12 mouse cellular contexts compared by ENCODE assay signal in genomic region chr9:23204339-23205288, GRCm38 (mm10). TPM values are rescaled to one million over a fixed set of nuclear protein-coding genes. Genes with fewer than 3 reads are reported as not detected.
DNase-seq lines count a peak whose midpoint lies in the region; ATAC-seq lines count a peak whose summit lies in the region.
"Had no signal": no experiment of that assay in that cellular context is flagged by ENCODE, and none has a peak within 500 bp of the region (broad histone marks: within the 10 kb centered on the region; RNA-seq: fewer than 3 reads in every experiment).

No protein-coding gene starts in this region.

- H3K4me1 ChIP-seq in heart, embryonic 14.5 days (ENCODE audit: control insufficient read depth in 2 of 2, insufficient read depth in 2 of 2, low read length in 2 of 2), result peaks cover 8% of the 10 kb centered on the region in 2 experiments; a peak in 2 of 4 replicates
- peaks cover 3% of the 10 kb centered on the region for H3K4me1 ChIP-seq in embryonic facial prominence, embryonic 12.5 days
- H3K4me1 ChIP-seq in hindbrain, embryonic 16.5 days (ENCODE audit: control insufficient read depth, insufficient read depth, low read depth, low read length), result peaks cover 15% of the 10 kb centered on the region
- peaks cover 22% of the 10 kb centered on the region for H3K4me1 ChIP-seq in neural tube, embryonic 12.5 days

- H3K27ac ChIP-seq in heart, embryonic 14.5 days (replicated peaks in 1 of 2; ENCODE audit: control insufficient read depth in 1 of 2, insufficient read depth in 1 of 2, low read depth in 2 of 2, low read length in 2 of 2), result no peak overlapping the region
- no peak overlapping the region for H3K27ac ChIP-seq in embryonic facial prominence, embryonic 12.5 days
- H3K27ac ChIP-seq in hindbrain, embryonic 16.5 days (ENCODE audit: low read depth, low read length), result peak overlapping the region; percentile 42
- no peak overlapping the region for H3K27ac ChIP-seq in neural tube, embryonic 12.5 days
- H3K27ac ChIP-seq: lung, embryonic 15.5 days had no signal

- no peaks in the 10 kb centered on the region for H3K36me3 ChIP-seq in heart, embryonic 14.5 days (ENCODE audit: control insufficient read depth, insufficient read depth, low read length)
- H3K36me3 ChIP-seq in embryonic facial prominence, embryonic 12.5 days, result no peaks in the 10 kb centered on the region
- H3K36me3 ChIP-seq in hindbrain, embryonic 16.5 days (ENCODE audit: control insufficient read depth, insufficient read depth, low read length), result no peaks in the 10 kb centered on the region
- H3K36me3 ChIP-seq in neural tube, embryonic 12.5 days, result no peaks in the 10 kb centered on the region
- H3K36me3 ChIP-seq: lung, embryonic 15.5 days had no signal

- H3K9me3 ChIP-seq in heart, embryonic 14.5 days (ENCODE audit: control insufficient read depth, low read length), result no peaks in the 10 kb centered on the region
- H3K9me3 ChIP-seq in embryonic facial prominence, embryonic 12.5 days, result no peaks in the 10 kb centered on the region
- H3K9me3 ChIP-seq in hindbrain, embryonic 16.5 days (ENCODE audit: control insufficient read depth, low read length), result no peaks in the 10 kb centered on the region
- H3K9me3 ChIP-seq in neural tube, embryonic 12.5 days, result no peaks in the 10 kb centered on the region
- H3K9me3 ChIP-seq: lung, embryonic 15.5 days had no signal

- peaks cover 10% of the 10 kb centered on the region; the same call in 1 of the 2 replicates for H3K27me3 ChIP-seq in heart, embryonic 14.5 days (ENCODE audit: control insufficient read depth, insufficient read depth, low read length)
- H3K27me3 ChIP-seq in embryonic facial prominence, embryonic 12.5 days, result peaks cover 13% of the 10 kb centered on the region
- H3K27me3 ChIP-seq in hindbrain, embryonic 16.5 days (replicated peaks; ENCODE audit: control insufficient read depth, insufficient read depth, low read length), result no peaks in the 10 kb centered on the region
- H3K27me3 ChIP-seq in neural tube, embryonic 12.5 days (replicated peaks), result no peaks in the 10 kb centered on the region; the same call in 1 of the 2 replicates

- H3K4me2 ChIP-seq in heart, embryonic 14.5 days (ENCODE audit: low read length), result peak overlapping the region; percentile 54
- peak overlapping the region; percentile 16; the same call in 1 of the 2 replicates for H3K4me2 ChIP-seq in embryonic facial prominence, embryonic 12.5 days (replicated peaks)
- H3K4me2 ChIP-seq in hindbrain, embryonic 16.5 days (ENCODE audit: low read length), result peak overlapping the region; percentile 45
- H3K4me2 ChIP-seq in neural tube, embryonic 12.5 days (replicated peaks), result peak overlapping the region; percentile 45
- H3K4me2 ChIP-seq: lung, embryonic 15.5 days had no signal

- no peak overlapping the region for H3K9ac ChIP-seq in heart, embryonic 14.5 days (ENCODE audit: low read length)
- no peak overlapping the region for H3K9ac ChIP-seq in embryonic facial prominence, embryonic 12.5 days
- H3K9ac ChIP-seq in hindbrain, embryonic 16.5 days (ENCODE audit: low read depth, low read length), result peak overlapping the region; percentile 50; the same call in 1 of the 2 replicates
- H3K9ac ChIP-seq in neural tube, embryonic 12.5 days, result no peak overlapping the region
- H3K9ac ChIP-seq: lung, embryonic 15.5 days had no signal

- no peak overlapping the region; a peak in 1 of 4 replicates for H3K4me3 ChIP-seq in heart, embryonic 14.5 days (ENCODE audit: control insufficient read depth in 1 of 2, insufficient read depth in 1 of 2, low read depth in 1 of 2, low read length in 2 of 2)
- no peak overlapping the region for H3K4me3 ChIP-seq in embryonic facial prominence, embryonic 12.5 days
- H3K4me3 ChIP-seq in hindbrain, embryonic 16.5 days (ENCODE audit: low read length), result no peak overlapping the region
- H3K4me3 ChIP-seq in neural tube, embryonic 12.5 days, result no peak overlapping the region
- H3K4me3 ChIP-seq: erythroblast, embryonic 14.5 days; lung, embryonic 15.5 days had no signal

- WGBS in heart, embryonic 14.5 days, result 10% methylated on average over 17 of the region's 17 CpGs
- 10% methylated on average over 17 of the region's 17 CpGs for WGBS in embryonic facial prominence, embryonic 12.5 days
- WGBS in hindbrain, embryonic 16.5 days, result 6% methylated on average over 17 of the region's 17 CpGs
- WGBS in neural tube, embryonic 12.5 days, result 17% methylated on average over 17 of the region's 17 CpGs

- DNase-seq in heart, adult 8-10 months (ENCODE audit: low spot score), result no peak
- DNase-seq in kidney, postnatal 36 days, result no peak
- no peak for DNase-seq in cerebellum, postnatal 36 days
- DNase-seq: adrenal gland, postnatal 10 days; kidney, postnatal 25 days had no signal

- no peak for ATAC-seq in heart, embryonic 14.5 days (ENCODE audit: insufficient number of reproducible peaks, insufficient read depth, low FRiP score, low read depth)
- no peak for ATAC-seq in embryonic facial prominence, embryonic 12.5 days (ENCODE audit: insufficient number of reproducible peaks, insufficient read depth, low FRiP score, low TSS enrichment)
- ATAC-seq in hindbrain, embryonic 16.5 days, result peak; percentile 83
- ATAC-seq in neural tube, embryonic 12.5 days (ENCODE audit: low FRiP score, low read depth), result peak; percentile 75; the same call in 1 of the 2 replicates
- ATAC-seq in inflammation-experienced regulatory T-cells, adult 6 months, result no peak

RNA-seq across cellular contexts. Expression of gene Bmper, which starts 18.3 kb away (rescaled TPM):
- polyA plus RNA-seq in heart, embryonic 14.5 days (2014; fragmentation: Nextera tagmentation; extraction: Ambion mirVana), result 6.5 and 7.9 TPM in 2 replicates
- 1 to 10 TPM; 1.5 to 3.3 (median 2.5) TPM for total RNA-seq in heart, adult 8-10 months (2022)
- 23.8 and 25.0 TPM in 2 replicates for polyA plus RNA-seq in embryonic facial prominence, embryonic 12.5 days (2016; fragmentation: Nextera tagmentation; extraction: Ambion mirVana)
- polyA plus RNA-seq in hindbrain, embryonic 16.5 days (2015; fragmentation: Nextera tagmentation; extraction: Ambion mirVana), result 8.7 and 9.9 TPM in 2 replicates
- polyA plus RNA-seq in neural tube, embryonic 12.5 days (2016; fragmentation: Nextera tagmentation; extraction: Ambion mirVana), result 8.5 TPM in 2 replicates
- polyA plus RNA-seq in inflammation-experienced regulatory T-cells, adult 6 months (2017; shearing (Covaris generic)), result not detected
- polyA plus RNA-seq: erythroblast, embryonic 14.5 days had no signal

Comparison
In these comparisons a context has a peak if more than half of its experiments do, and no peak if none do; other contexts are left out.
1. ATAC-seq: peak in hindbrain, embryonic 16.5 days (single experiment) and neural tube, embryonic 12.5 days (single experiment); none in heart, embryonic 14.5 days (single experiment), embryonic facial prominence, embryonic 12.5 days (single experiment) and inflammation-experienced regulatory T-cells, adult 6 months (single experiment).
2. Peak in every context shown above with its lines, with median percentiles within 50 percentile points of each other: H3K4me2 ChIP-seq.